Mouse (Mus musculus): ENCODE data around the gene Lrch1.

Lrch1 gene

GRCm38 (mm10) chr14:74814848-74815789 is 132.6 kb downstream of the Lrch1 start:
- DNase-seq (ENCODE audit: low read depth, low spot score), result no peak

GRCm38 (mm10) chr14:74811617-74812016 is 136.1 kb downstream of the Lrch1 start:
- DNase-seq (ENCODE audit: low read depth, low spot score), result no peak

GRCm38 (mm10) chr14:74801961-74802360 is 145.7 kb downstream of the Lrch1 start:
- DNase-seq (ENCODE audit: low read depth, low spot score), result no peak

GRCm38 (mm10) chr14:74798063-74798890 is 149.4 kb downstream of the Lrch1 start:
- no peak for DNase-seq (ENCODE audit: low read depth, low spot score)

- DNase-seq (ENCODE audit: low read depth, low spot score), result no peak
Observed at GRCm38 (mm10) chr14:74797386-74798062, 150.2 kb downstream of the Lrch1 start.

- DNase-seq (ENCODE audit: low read depth, low spot score), result no peak
Observed at GRCm38 (mm10) chr14:74794931-74795330, 152.7 kb downstream of the Lrch1 start.

GRCm38 (mm10) chr14:74792793-74793192 is 154.9 kb downstream of the Lrch1 start:
- no peak for DNase-seq (ENCODE audit: low read depth, low spot score)

GRCm38 (mm10) chr14:74790535-74790934 is 157.1 kb downstream of the Lrch1 start:
- DNase-seq (ENCODE audit: low read depth, low spot score), result no peak

- no peak for DNase-seq (ENCODE audit: low read depth, low spot score)
Observed at GRCm38 (mm10) chr14:74788766-74789165, 158.9 kb downstream of the Lrch1 start.

GRCm38 (mm10) chr14:74787717-74788116 is 160.0 kb downstream of the Lrch1 start:
- DNase-seq (ENCODE audit: low read depth, low spot score), result no peak

GRCm38 (mm10) chr14:74784243-74784934 is 163.3 kb downstream of the Lrch1 start:
- no peak for DNase-seq (ENCODE audit: low read depth, low spot score)

- DNase-seq (ENCODE audit: low read depth, low spot score), result no peak
Observed at GRCm38 (mm10) chr14:74774046-74774619, 173.5 kb downstream of the Lrch1 start.

- DNase-seq (ENCODE audit: low read depth, low spot score), result no peak
Observed at GRCm38 (mm10) chr14:74767892-74768291, 179.8 kb downstream of the Lrch1 start.

- peak; percentile 75 for DNase-seq (ENCODE audit: low read depth, low spot score)
Observed at GRCm38 (mm10) chr14:74764191-74764918, 183.3 kb downstream of the Lrch1 start.

- no peak for DNase-seq (ENCODE audit: low read depth, low spot score)
Observed at GRCm38 (mm10) chr14:74736850-74737249, 210.8 kb downstream of the Lrch1 start.

GRCm38 (mm10) chr14:74735471-74735870 is 212.2 kb downstream of the Lrch1 start:
- no peak for DNase-seq (ENCODE audit: low read depth, low spot score)

- no peak for DNase-seq (ENCODE audit: low read depth, low spot score)
Observed at GRCm38 (mm10) chr14:74733397-74733796, 214.3 kb downstream of the Lrch1 start.

GRCm38 (mm10) chr14:74732079-74732783 is 215.4 kb downstream of the Lrch1 start, which contains the start of gene Esd:
Esd (plus strand) TSS chr14:74732297.
- DNase-seq (ENCODE audit: low read depth, low spot score), result peak; percentile 94

Data from forelimb bud, embryonic 11.5 days (tissue).